Mouse (Mus musculus) forebrain, postnatal 0 days (tissue): ENCODE measurements around the gene Dnajc27. TPM values are rescaled to one million over a fixed set of nuclear protein-coding genes. Genes with fewer than 3 reads are reported as not detected.

ENCODE experiments used
- ATAC-seq: fragments of 200-750 bp; cut with Nextera tagmentation; 2 replicates; pipeline ENCODE4 v1.8.0; 2017; ENCODE audit warnings: mild to moderate bottlenecking, moderate library complexity
- DNase-seq: peaks from one replicate; pipeline ENCODE4 v3.0.0-alpha.2; 2015
- H3K27ac ChIP-seq: fragments of 300-500 bp; sonication (generic); 2 replicates; pipeline ENCODE4 v1.5.1; 2014; ENCODE audit warnings: low read depth, mild to moderate bottlenecking, antibody characterized with exemption, low read length, moderate library complexity, mixed read lengths
- H3K27me3 ChIP-seq: fragments of 300-500 bp; sonication (generic); 2 replicates; pipeline ENCODE4 v1.6.1; 2014; ENCODE audit warnings: mild to moderate bottlenecking, low read length, mixed read lengths; ENCODE audit not compliant: insufficient read depth
- H3K36me3 ChIP-seq: fragments of 300-500 bp; sonication (generic); 2 replicates; pipeline ENCODE4 v1.6.1; 2014; ENCODE audit warnings: mild to moderate bottlenecking, moderate library complexity; ENCODE audit not compliant: insufficient read depth
- H3K4me1 ChIP-seq: fragments of 300-500 bp; sonication (generic); 2 replicates; pipeline ENCODE4 v1.6.1; 2014; ENCODE audit warnings: antibody characterized with exemption; ENCODE audit not compliant: insufficient read depth
- H3K4me2 ChIP-seq: fragments of 300-500 bp; sonication (generic); 2 replicates; pipeline ENCODE4 v1.6.1; 2014; ENCODE audit warnings: low read depth, mild to moderate bottlenecking, moderate library complexity
- H3K4me3 ChIP-seq: fragments of 300-500 bp; sonication (generic); 2 replicates; pipeline ENCODE4 v1.5.1; 2014; ENCODE audit warnings: low read depth, low read length, mixed read lengths
- H3K9ac ChIP-seq: fragments of 300-500 bp; sonication (generic); 2 replicates; pipeline ENCODE4 v1.6.1; 2014; ENCODE audit warnings: mild to moderate bottlenecking
- H3K9me3 ChIP-seq: fragments of 300-500 bp; sonication (generic); 2 replicates; pipeline ENCODE4 v1.6.1; 2016; ENCODE audit warnings: low read length
- CTCF ChIP-seq: sonication (generic); IDR thresholded peaks from 2 replicates; pipeline ENCODE4 v1.5.1; 2016; ENCODE audit warnings: antibody characterized with exemption, control low read depth, low read depth
- WGBS: fragments of 180-500 bp; shearing (Covaris S2); extraction: QIAGEN DNeasy Blood & Tissue Kit; methylation state at CpG from one replicate; pipeline ENCODE4 v1.1.7; 2014; 5-methylcytosine and 5-hydroxymethylcytosine counted together
- polyA plus RNA-seq: library from polyadenylated mRNA; unstranded; fragments of >200 nt; fragmentation: Nextera tagmentation; extraction: Ambion mirVana; gene quantifications from 2 replicates; pipeline ENCODE4 v1.2.1, GENCODE M21; 2015
- total RNA-seq: library from RNA; depleted of rRNA; stranded (reverse); fragments of >200 nt; gene quantifications from 2 replicates; pipeline ENCODE4 v1.2.3, GENCODE M21; 2014; rRNA removed

The Dnajc27 gene
- total RNA-seq (33.8 and 37.4 TPM in 2 replicates), polyA plus RNA-seq (13.1 and 19.2 TPM in 2 replicates)

DNA sequence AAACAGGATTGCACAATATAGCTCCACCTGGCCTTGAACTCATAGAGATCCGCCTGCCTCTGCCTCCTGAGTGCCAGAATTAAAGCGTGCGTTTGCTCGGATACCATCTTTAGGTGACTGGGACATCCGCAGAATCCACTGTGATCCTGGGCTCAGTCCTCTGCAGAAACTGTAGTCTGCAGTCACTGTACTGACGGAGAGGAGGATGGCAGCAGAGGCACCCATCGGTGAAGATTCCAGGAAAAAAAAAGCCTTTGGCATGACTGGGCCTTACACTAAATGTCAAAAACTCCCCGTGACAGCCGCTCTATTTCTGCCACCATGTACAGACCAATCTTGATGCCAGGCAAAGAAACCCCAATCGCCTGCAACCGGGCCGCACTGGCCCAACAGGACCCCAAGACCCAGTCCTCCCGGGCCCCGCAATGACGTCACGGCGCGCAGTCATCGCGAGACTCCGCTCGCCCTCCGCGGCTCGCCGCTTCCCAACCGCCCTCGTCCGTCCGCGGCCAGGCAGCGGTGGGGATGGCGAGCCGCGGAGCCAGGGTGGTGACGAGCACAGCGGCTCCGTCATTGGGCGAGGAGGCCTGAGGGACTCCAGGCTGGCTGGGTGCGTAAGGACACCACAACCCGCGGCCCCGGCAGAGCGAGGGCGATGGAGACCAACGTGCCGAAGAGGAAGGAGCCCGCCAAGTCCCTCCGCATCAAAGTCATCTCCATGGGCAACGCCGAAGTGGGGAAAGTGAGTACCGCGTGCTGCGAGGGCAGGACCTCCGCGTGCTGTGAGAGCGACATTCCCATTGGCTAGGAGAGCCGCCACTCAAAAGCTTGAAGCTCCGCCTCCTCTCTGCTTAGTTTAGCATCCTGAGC, at the start of gene Dnajc27:
Dnajc27 (plus strand) TSS at position 452 of the 870 bp plus-strand sequence.
- 8% methylated on average over 59 of the region's 59 CpGs for WGBS
- ATAC-seq: peak; percentile 97

DNA sequence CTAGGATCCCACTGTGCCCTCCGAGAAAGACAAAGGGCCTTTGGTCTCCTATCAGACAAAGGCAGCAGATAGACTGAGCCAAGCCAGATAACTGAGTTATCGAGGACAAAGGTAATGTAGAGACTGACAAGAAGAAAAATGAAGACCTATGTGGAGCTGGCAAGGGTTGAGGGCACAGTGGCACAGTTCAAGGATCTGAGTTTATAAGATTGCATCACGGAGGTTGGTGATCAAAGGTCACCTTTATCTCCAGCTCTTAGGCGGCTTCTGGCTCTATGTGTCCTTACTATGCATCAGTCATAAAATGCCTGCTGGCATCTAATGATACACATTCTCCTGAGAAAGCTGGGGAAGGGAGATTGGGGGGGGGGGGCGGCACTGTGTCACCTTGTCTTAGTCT, 46.2 kb upstream of the Dnajc27 start:
- H3K4me2 ChIP-seq: no peak overlapping the region
- H3K9me3 ChIP-seq: no peaks in the 10 kb centered on the region
- H3K27ac ChIP-seq: no peak overlapping the region
- H3K27me3 ChIP-seq: no peaks in the 10 kb centered on the region
- H3K4me1 ChIP-seq: peaks cover 10% of the 10 kb centered on the region
- no peak overlapping the region for H3K9ac ChIP-seq
- ATAC-seq (no peak), DNase-seq (no peak)
- TF ChIP-seq CTCF: no peak
- H3K4me3 ChIP-seq: no peak overlapping the region
- no peaks in the 10 kb centered on the region for H3K36me3 ChIP-seq
- 95% methylated on average over 5 of the region's 5 CpGs for WGBS

More for the DNA sequence above, at the start of gene Dnajc27:
- peak within 1 kb of the TSS; percentile 97 for H3K27ac ChIP-seq
- peak within 1 kb of the TSS; percentile 66 for H3K9ac ChIP-seq
- H3K9me3 ChIP-seq: no peaks in the 10 kb centered on the region
- DNase-seq: peak; percentile 98
- H3K4me3 ChIP-seq: peak within 1 kb of the TSS; percentile 49
- H3K36me3 ChIP-seq: peaks cover 7% of the 10 kb centered on the region; the same call in 1 of the 2 replicates
- no peaks in the 10 kb centered on the region for H3K27me3 ChIP-seq
- peak; percentile 1; the same call in 1 of the 2 replicates for TF ChIP-seq CTCF
- H3K4me1 ChIP-seq: peaks cover 6% of the 10 kb centered on the region; the same call in 1 of the 2 replicates
- H3K4me2 ChIP-seq: peak within 1 kb of the TSS; percentile 76

DNA sequence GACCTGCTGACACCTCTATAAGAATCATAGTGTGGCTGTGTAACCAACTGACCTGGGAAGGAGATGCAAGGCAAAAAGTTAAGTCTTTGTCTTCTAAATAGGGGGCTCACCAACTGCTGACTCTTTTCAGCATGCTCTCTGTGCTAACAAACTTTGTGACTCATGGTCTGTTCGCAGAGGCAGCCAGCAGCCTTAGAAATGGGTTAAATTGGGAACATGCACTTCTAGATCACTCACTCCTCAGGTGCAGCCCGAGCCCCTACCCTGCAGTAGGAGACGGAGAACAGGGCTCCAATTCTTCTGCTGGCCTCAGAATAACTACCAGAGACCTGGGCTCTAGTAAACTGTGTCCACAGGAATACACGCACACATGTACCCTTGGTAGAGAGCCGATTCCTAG, 44.9 kb upstream of the Dnajc27 start:
- 15% methylated on average over 5 of the region's 5 CpGs for WGBS
- H3K27ac ChIP-seq: no peak overlapping the region; the same call in 1 of the 2 replicates
- ATAC-seq (no peak), DNase-seq (no peak)
- H3K36me3 ChIP-seq: no peaks in the 10 kb centered on the region
- H3K4me3 ChIP-seq: peak overlapping the region; percentile 88
- H3K9ac ChIP-seq: peak overlapping the region; percentile 87
- H3K9me3 ChIP-seq: no peaks in the 10 kb centered on the region
- peaks cover 10% of the 10 kb centered on the region for H3K4me1 ChIP-seq
- no peaks in the 10 kb centered on the region for H3K27me3 ChIP-seq
- TF ChIP-seq CTCF: no peak
- peak overlapping the region; percentile 68 for H3K4me2 ChIP-seq

DNA sequence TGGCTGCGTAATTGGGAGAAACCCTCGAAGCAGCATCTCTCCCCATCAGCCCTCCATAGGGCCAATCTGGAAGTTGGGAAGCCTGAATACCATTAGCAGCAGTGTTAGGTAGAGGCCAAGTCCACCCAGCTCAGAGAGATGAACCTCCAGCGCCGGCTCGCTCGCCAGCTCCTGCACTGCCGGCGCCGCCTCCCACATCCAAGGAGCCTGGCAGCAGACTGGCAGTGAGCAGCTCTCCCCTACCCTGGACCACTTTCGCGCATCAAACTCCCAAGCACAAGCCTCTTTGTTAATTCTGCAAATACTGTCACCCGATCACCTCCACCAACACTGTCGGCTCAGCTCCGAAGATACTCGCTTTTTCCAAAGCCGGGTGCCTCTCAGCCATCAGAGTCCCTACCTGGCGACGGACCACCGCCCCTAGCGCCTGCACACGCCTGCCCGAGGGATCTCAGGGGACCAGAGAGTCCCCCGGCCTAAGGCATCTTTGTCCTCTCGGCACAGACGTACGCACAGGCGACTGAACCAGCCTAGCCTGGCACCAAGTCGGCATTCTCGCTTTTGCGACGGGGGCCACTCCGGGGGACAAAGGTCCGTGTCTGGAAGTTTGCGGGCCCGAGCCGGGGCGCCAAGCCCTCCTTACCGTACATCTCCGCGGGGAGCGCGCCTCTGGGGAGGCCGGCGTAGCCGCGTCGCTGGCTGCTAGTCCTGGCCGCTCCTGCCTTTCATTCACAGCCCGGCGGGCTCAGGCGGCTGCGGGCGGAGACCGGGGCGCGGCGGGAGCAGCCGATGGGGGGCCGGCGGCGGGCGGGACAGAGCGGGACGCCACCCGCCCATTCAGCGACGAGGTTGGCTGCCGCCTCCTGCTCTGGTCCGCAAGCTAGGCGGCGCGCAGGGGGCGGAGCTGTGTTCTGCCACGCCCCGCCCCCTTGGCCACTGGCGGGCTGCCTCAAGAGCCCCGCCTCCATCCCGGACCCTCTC, 44.0 kb upstream of the Dnajc27 start, which contains the start of gene Efr3b:
Efr3b (minus strand) TSS at position 855 of the 981 bp plus-strand sequence.
- Histone ChIP-seq H3K27ac (peak within 1 kb of the TSS; percentile 81), H3K4me2 (peak within 1 kb of the TSS; percentile 68), H3K9ac (peak within 1 kb of the TSS; percentile 87), H3K9me3 (no peaks in the 10 kb centered on the region), H3K36me3 (no peaks in the 10 kb centered on the region), H3K27me3 (no peaks in the 10 kb centered on the region), H3K4me1 (peaks cover 10% of the 10 kb centered on the region), H3K4me3 (peak within 1 kb of the TSS; percentile 88)
- peak; percentile 36; the same call in 1 of the 2 replicates for TF ChIP-seq CTCF
- DNase-seq (peak; percentile 88), ATAC-seq (peak; percentile 91)
- WGBS: under 1% methylated on average over 73 of the region's 78 CpGs

DNA sequence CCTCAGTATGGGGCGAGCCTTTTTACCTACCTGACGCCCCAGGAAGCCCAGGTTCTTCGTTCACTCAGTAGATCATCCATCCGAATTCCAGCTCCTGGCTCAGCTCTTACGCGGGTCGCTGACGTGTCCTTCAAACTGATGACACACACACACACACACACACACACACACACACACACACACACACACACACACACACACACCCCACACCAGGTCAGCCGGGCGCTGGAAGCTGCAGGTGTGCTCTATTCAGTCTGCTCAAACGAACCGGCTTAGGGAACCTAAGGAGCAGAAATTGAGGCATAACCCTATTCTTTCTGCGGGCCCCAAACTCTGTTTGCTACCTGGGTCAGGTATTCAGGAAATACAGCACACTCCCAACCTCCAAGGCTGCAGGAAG, 43.3 kb upstream of the Dnajc27 start:
- no peak for ATAC-seq
- Histone ChIP-seq H3K27ac (peak overlapping the region; percentile 81), H3K9me3 (no peaks in the 10 kb centered on the region), H3K9ac (peak overlapping the region; percentile 87), H3K36me3 (no peaks in the 10 kb centered on the region), H3K4me2 (peak overlapping the region; percentile 68), H3K4me3 (peak overlapping the region; percentile 88), H3K4me1 (peaks cover 10% of the 10 kb centered on the region), H3K27me3 (no peaks in the 10 kb centered on the region)
- TF ChIP-seq CTCF: no peak
- no peak for DNase-seq
- WGBS: 3% methylated on average over 12 of the region's 13 CpGs

DNA sequence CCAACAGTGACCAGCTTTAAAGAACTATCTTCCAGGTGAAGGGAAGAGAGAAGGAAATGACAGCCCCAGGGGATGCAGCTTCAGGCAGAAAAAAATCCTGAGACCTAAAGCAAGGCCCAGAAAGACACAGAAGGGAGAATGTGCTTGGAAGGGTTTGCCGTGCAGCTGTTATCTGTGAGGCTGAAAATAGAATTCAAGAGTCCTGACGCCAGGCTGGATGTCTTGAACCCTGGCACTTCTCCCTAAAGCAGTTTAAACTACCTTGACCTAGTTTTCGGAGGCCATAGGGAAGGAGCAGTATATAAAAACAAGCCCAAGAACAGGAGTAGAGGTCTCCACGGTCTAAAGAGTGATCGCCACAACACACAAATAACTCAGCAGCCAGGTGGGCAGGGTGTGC, 40.0 kb upstream of the Dnajc27 start:
- Histone ChIP-seq H3K9ac (no peak overlapping the region), H3K4me3 (no peak overlapping the region), H3K27me3 (no peaks in the 10 kb centered on the region), H3K36me3 (no peaks in the 10 kb centered on the region), H3K27ac (no peak overlapping the region), H3K4me2 (no peak overlapping the region), H3K9me3 (no peaks in the 10 kb centered on the region), H3K4me1 (peaks cover 5% of the 10 kb centered on the region; the same call in 1 of the 2 replicates)
- ATAC-seq (no peak), DNase-seq (no peak)
- 76% methylated on average over 5 of the region's 5 CpGs for WGBS
- no peak for TF ChIP-seq CTCF
